Mouse (Mus musculus) v-Abl transformed pro-B cells (cell line): Measurements from ENCODE around the gene Orai2.
"Not testable (repeated sequence)": the region's sequence is repeated elsewhere in the genome, so short reads cannot be mapped to it uniquely, and the experiment has no call there.

Source experiments
- in situ Hi-C, 2 experiments: fragments of 400-800 bp; cut with MboI; formaldehyde crosslinking; loops; one replicate each; pipeline ENCODE4 v1.15.1; 2025; ENCODE audit not compliant: unreplicated experiment in 2 of 2

Gene Orai2

GRCm38 (mm10) chr5:136143161-136143755, 27.3 kb downstream of the Orai2 start:
- in situ Hi-C loops, result loop anchor here in 1 of 2 experiments (5.0 kb wide), 1 partner anchor 34 kb away; no protein-coding TSS in a partner anchor

GRCm38 (mm10) chr5:136142746-136143145, 27.8 kb downstream of the Orai2 start:
- in situ Hi-C loops, result loop anchor here in 1 of 2 experiments (5.0 kb wide), 1 partner anchor 35 kb away; no protein-coding TSS in a partner anchor

GRCm38 (mm10) chr5:136140057-136140482, 30.4 kb downstream of the Orai2 start:
- in situ Hi-C loops, result loop anchor here in 1 of 2 experiments (5.0 kb wide), 1 partner anchor 37 kb away; no protein-coding TSS in a partner anchor

- in situ Hi-C loops, result loop anchor here in 1 of 2 experiments (5.0 kb wide), 3 partner anchors 48 to 157 kb away; partner anchors contain the start of gene Zp3
Observed at GRCm38 (mm10) chr5:136139393-136139792, 31.1 kb downstream of the Orai2 start.

- in situ Hi-C loops, result loop anchor here in 1 of 2 experiments (5.0 kb wide), 3 partner anchors 50 to 155 kb away; partner anchors contain the start of gene Zp3
Observed at GRCm38 (mm10) chr5:136137658-136138274, 32.7 kb downstream of the Orai2 start.

- in situ Hi-C loops, result loop anchor here in 1 of 2 experiments (5.0 kb wide), 3 partner anchors 51 to 154 kb away; partner anchors contain the start of gene Zp3
Observed at GRCm38 (mm10) chr5:136136292-136136990, 34.1 kb downstream of the Orai2 start.

- in situ Hi-C loops, result loop anchor here in 1 of 2 experiments (5.0 kb wide), 3 partner anchors 52 to 153 kb away; partner anchors contain the start of gene Zp3
Observed at GRCm38 (mm10) chr5:136135571-136136291, 34.8 kb downstream of the Orai2 start, which contains the start of the genes Lrwd1 and Alkbh4. TSS of gene Lrwd1 (minus strand) at chr5:136136074. TSS of gene Alkbh4 (plus strand) at chr5:136136146.

- in situ Hi-C loops, result loop anchor here in 1 of 2 experiments (10.0 kb wide), 1 partner anchor 133 kb away; no protein-coding TSS in a partner anchor
Observed at GRCm38 (mm10) chr5:136122165-136122564, 48.3 kb downstream of the Orai2 start.

- in situ Hi-C loops, result no loop called here
Observed at GRCm38 (mm10) chr5:136116784-136117112, 53.8 kb downstream of the Orai2 start.

GRCm38 (mm10) chr5:136115891-136116783, 54.4 kb downstream of the Orai2 start, which contains the start of gene Polr2j:
TSS of gene Polr2j (plus strand) at chr5:136116631.
- in situ Hi-C loops, result no loop called here

- in situ Hi-C loops, result not testable (repeated sequence)
Observed at GRCm38 (mm10) chr5:136113546-136113945, 57.0 kb downstream of the Orai2 start.

- in situ Hi-C loops, result loop anchor here in 1 of 2 experiments (10.0 kb wide), 1 partner anchor 646 kb away; no protein-coding TSS in a partner anchor
Observed at GRCm38 (mm10) chr5:136109042-136109441, 61.5 kb downstream of the Orai2 start.

- in situ Hi-C loops, result loop anchor here in 1 of 2 experiments (10.0 kb wide), 1 partner anchor 646 kb away; no protein-coding TSS in a partner anchor
Observed at GRCm38 (mm10) chr5:136108486-136108885, 62.0 kb downstream of the Orai2 start.

GRCm38 (mm10) chr5:136104511-136104910, 66.0 kb downstream of the Orai2 start:
- in situ Hi-C loops, result loop anchor here in 1 of 2 experiments (10.0 kb wide), 1 partner anchor 650 kb away; no protein-coding TSS in a partner anchor

- in situ Hi-C loops, result loop anchor here in 1 of 2 experiments (10.0 kb wide), 1 partner anchor 653 kb away; no protein-coding TSS in a partner anchor
Observed at GRCm38 (mm10) chr5:136102099-136102820, 68.3 kb downstream of the Orai2 start.

GRCm38 (mm10) chr5:136098536-136098935, 72.0 kb downstream of the Orai2 start:
- in situ Hi-C loops, result loop anchor here (10.0 to 25.0 kb wide), 3 partner anchors 89 to 786 kb away; partner anchors contain the start of genes Col26a1 (in 1 of the 2) and Prkrip1 (in 1 of the 2)
